Mouse (Mus musculus) frontal cortex, postnatal 36 days (tissue): ENCODE results near the gene Synj1.

ENCODE experiments used
- DNase-seq, 2 experiments: peaks; one replicate each; pipeline ENCODE4 v3.0.0; 2022; ENCODE audit warnings: low spot score in 2 of 2

Gene Synj1

GRCm38 (mm10) chr16:91011021-91011683 lies at the start of gene Synj1:
Gene Synj1, minus strand, starts transcription at chr16:91011308.
- peak; percentile 92 to 93 for DNase-seq

GRCm38 (mm10) chr16:91057741-91058140 lies 46.6 kb upstream of the Synj1 start:
- DNase-seq, result no peak

- no peak for DNase-seq
These were observed 46.2 kb upstream of the Synj1 start for GRCm38 (mm10) chr16:91057261-91057660.

GRCm38 (mm10) chr16:91056043-91056821 lies 45.1 kb upstream of the Synj1 start:
- DNase-seq, result peak; percentile 59 to 61

GRCm38 (mm10) chr16:91055150-91055549 lies 44.0 kb upstream of the Synj1 start:
- DNase-seq, result no peak

- DNase-seq, result no peak
These were observed 42.5 kb upstream of the Synj1 start for GRCm38 (mm10) chr16:91053599-91053998.

GRCm38 (mm10) chr16:91045511-91045910 lies 34.4 kb upstream of the Synj1 start:
- DNase-seq, result no peak

- peak; percentile 99 for DNase-seq
These were observed 33.4 kb upstream of the Synj1 start, which contains the start of gene Paxbp1 for GRCm38 (mm10) chr16:91044270-91045182. Gene Paxbp1, minus strand, starts transcription at chr16:91044543.

GRCm38 (mm10) chr16:91043461-91044248 lies 32.5 kb upstream of the Synj1 start:
- DNase-seq, result peak; percentile 45 to 50

- DNase-seq, result no peak
These were observed 31.5 kb upstream of the Synj1 start for GRCm38 (mm10) chr16:91042640-91043039.

- no peak for DNase-seq
These were observed 24.8 kb upstream of the Synj1 start for GRCm38 (mm10) chr16:91035866-91036265.

- no peak for DNase-seq
These were observed 19.6 kb upstream of the Synj1 start for GRCm38 (mm10) chr16:91030751-91031150.

GRCm38 (mm10) chr16:91029901-91030300 lies 18.8 kb upstream of the Synj1 start:
- DNase-seq, result no peak

- no peak for DNase-seq
These were observed 18.1 kb upstream of the Synj1 start for GRCm38 (mm10) chr16:91029161-91029743.

- DNase-seq, result no peak
These were observed 15.2 kb upstream of the Synj1 start for GRCm38 (mm10) chr16:91026290-91026689.

GRCm38 (mm10) chr16:91023384-91023783 lies 12.3 kb upstream of the Synj1 start:
- no peak for DNase-seq

GRCm38 (mm10) chr16:91020842-91021483 lies 9.9 kb upstream of the Synj1 start:
- no peak for DNase-seq

- no peak for DNase-seq
These were observed 8.4 kb upstream of the Synj1 start for GRCm38 (mm10) chr16:91019476-91019875.

GRCm38 (mm10) chr16:91015761-91016160 lies 4.7 kb upstream of the Synj1 start:
- DNase-seq, result no peak

- no peak for DNase-seq
These were observed 739 bp upstream of the Synj1 start for GRCm38 (mm10) chr16:91011847-91012246.
